In genomic region chr12:64871103-64871502, GRCm38 (mm10) we compare ENCODE assay signal across 18 mouse cellular contexts.
"Had no signal": no experiment of that assay in that cellular context is flagged by ENCODE, and none has a peak within 500 bp of the region (broad histone marks: within the 10 kb centered on the region; RNA-seq: fewer than 3 reads in every experiment).

No protein-coding gene starts in this region.

- DNase-seq: lung, adult 18-20 months; lung, embryonic 14.5 days; lung, postnatal 10 days; lung, postnatal 4 days; midbrain, embryonic 14.5 days; retina, postnatal 1 day; right cerebral cortex, adult 18-20 months; right cerebral cortex, postnatal 14 days; thymus, adult 2 months; thymus, postnatal 14 days; thymus, postnatal 36 days had no signal

- H3K9me3 ChIP-seq: midbrain, embryonic 10.5 days; midbrain, embryonic 12.5 days; neural tube, embryonic 13.5 days; neural tube, embryonic 15.5 days; stomach, embryonic 15.5 days had no signal

- H3K27ac ChIP-seq: midbrain, embryonic 10.5 days; midbrain, embryonic 12.5 days; neural tube, embryonic 13.5 days; neural tube, embryonic 15.5 days; stomach, embryonic 15.5 days; stomach, postnatal 0 days had no signal

- H3K4me3 ChIP-seq: midbrain, embryonic 10.5 days; midbrain, embryonic 12.5 days; myocyte; neural tube, embryonic 13.5 days; neural tube, embryonic 15.5 days; stomach, embryonic 15.5 days had no signal

- H3K36me3 ChIP-seq: midbrain, embryonic 10.5 days; midbrain, embryonic 12.5 days; neural tube, embryonic 13.5 days; neural tube, embryonic 15.5 days; stomach, embryonic 15.5 days had no signal

- H3K4me1 ChIP-seq: midbrain, embryonic 10.5 days; midbrain, embryonic 12.5 days; neural tube, embryonic 13.5 days; neural tube, embryonic 15.5 days; stomach, embryonic 15.5 days had no signal

- H3K4me2 ChIP-seq: lung, embryonic 14.5 days; midbrain, embryonic 12.5 days; neural tube, embryonic 13.5 days; neural tube, embryonic 15.5 days; stomach, embryonic 15.5 days had no signal

- H3K27me3 ChIP-seq: midbrain, embryonic 12.5 days; neural tube, embryonic 13.5 days; neural tube, embryonic 15.5 days; stomach, embryonic 15.5 days had no signal

- H3K9ac ChIP-seq: lung, embryonic 14.5 days; midbrain, embryonic 12.5 days; neural tube, embryonic 13.5 days; neural tube, embryonic 15.5 days; stomach, embryonic 15.5 days had no signal
